Mouse (Mus musculus) erythroblast, embryonic 14.5 days (primary cell): ENCODE results near the gene Mybpc2. TPM values are rescaled to one million over a fixed set of nuclear protein-coding genes. Genes with fewer than 3 reads are reported as not detected.

Experiments used
- H3K27me3 ChIP-seq: 2 replicates; pipeline ENCODE4 v1.6.1; 2012; ENCODE audit warnings: inconsistent platforms; ENCODE audit not compliant: control insufficient read depth
- H3K36me3 ChIP-seq: 2 replicates; pipeline ENCODE4 v1.6.1; 2012; ENCODE audit warnings: mild to moderate bottlenecking, inconsistent platforms; ENCODE audit not compliant: control insufficient read depth
- H3K4me1 ChIP-seq: 2 replicates; pipeline ENCODE4 v1.6.1; 2012; ENCODE audit warnings: inconsistent platforms; ENCODE audit not compliant: control insufficient read depth
- H3K4me3 ChIP-seq: replicated peaks from 2 replicates; pipeline ENCODE3; 2012; ENCODE audit warnings: moderate library complexity, mild to moderate bottlenecking, inconsistent platforms
- H3K9me3 ChIP-seq: 2 replicates; pipeline ENCODE4 v1.6.1; 2012; ENCODE audit warnings: low read length, inconsistent platforms, mixed read lengths; ENCODE audit not compliant: control insufficient read depth
- GATA1 ChIP-seq: IDR thresholded peaks from 2 replicates; pipeline ENCODE4 v1.6.1; 2012; ENCODE audit warnings: low read length, inconsistent platforms, mixed read lengths
- TAL1 ChIP-seq: IDR thresholded peaks from 3 replicates; pipeline ENCODE4 v1.6.1; 2012; ENCODE audit warnings: low read length, inconsistent platforms, mixed read lengths
- polyA plus RNA-seq: library from polyadenylated mRNA; stranded (reverse); fragments of >175 nt; gene quantifications from 2 replicates; pipeline ENCODE4 v1.2.3, GENCODE M21; 2012

The Mybpc2 gene
- not detected in 2 replicates for polyA plus RNA-seq

DNA sequence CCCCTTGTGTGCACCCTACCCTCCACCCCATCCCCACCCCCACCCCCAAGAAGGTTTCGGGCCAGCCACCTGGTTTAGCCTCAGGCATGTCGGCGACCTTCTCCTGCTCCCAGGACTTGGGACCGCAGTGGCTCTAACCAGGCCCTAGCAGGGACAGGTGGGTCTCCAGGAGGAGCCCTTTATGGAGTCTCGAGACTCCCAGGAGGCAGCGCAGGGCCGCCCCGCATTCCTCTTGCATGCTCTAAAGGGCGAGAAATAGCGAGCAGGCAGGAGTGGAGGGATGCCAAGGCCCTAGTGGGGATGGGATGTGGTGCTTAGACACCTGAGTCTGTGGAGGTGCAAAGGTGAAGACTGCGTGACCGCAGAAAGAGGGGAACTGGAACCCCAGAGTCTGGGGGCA lies at the start of gene Mybpc2:
Gene Mybpc2 (minus strand): TSS at position 155 of the 400 bp plus-strand sequence.
- no peaks in the 10 kb centered on the region for H3K36me3 ChIP-seq
- H3K27me3 ChIP-seq: peaks cover 75% of the 10 kb centered on the region

DNA sequence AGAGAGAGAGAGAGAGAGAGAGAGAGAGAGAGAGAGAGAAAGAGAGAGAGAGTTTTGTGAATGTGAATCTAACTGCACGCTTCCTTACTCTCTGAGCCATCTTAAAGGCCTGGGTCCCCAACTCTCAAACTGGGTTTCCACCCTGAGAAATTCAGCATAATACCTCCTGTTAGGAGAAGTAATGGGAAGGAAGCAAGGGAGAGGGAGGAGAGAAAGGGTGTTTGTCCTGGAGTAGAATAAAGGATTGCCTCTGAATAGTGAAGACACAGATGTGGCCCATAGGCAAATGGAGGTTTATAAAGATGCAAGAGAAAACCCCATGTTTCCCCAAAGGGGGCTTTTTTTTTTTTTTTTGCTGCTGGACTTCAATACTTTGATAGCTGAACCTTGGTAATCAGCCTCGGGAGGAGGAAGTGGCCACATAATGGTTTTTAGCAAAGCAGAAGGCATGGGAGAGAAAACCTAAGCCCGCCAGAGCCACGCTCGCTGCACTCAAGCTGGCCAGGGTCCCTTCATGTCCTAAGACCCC lies 48.6 kb upstream of the Mybpc2 start:
- TF ChIP-seq GATA1: no peak
- TF ChIP-seq TAL1: no peak
- H3K4me1 ChIP-seq: no peaks in the 10 kb centered on the region
- no peaks in the 10 kb centered on the region for H3K36me3 ChIP-seq
- H3K4me3 ChIP-seq: no peak overlapping the region
- H3K9me3 ChIP-seq: no peaks in the 10 kb centered on the region
- H3K27me3 ChIP-seq: peaks cover 5% of the 10 kb centered on the region

More for the DNA sequence above, at the start of gene Mybpc2:
- Histone ChIP-seq H3K9me3 (no peaks in the 10 kb centered on the region), H3K4me3 (no peak within 1 kb of the TSS), H3K4me1 (peaks cover 19% of the 10 kb centered on the region)
- TF ChIP-seq GATA1: no peak
- no peak for TF ChIP-seq TAL1

DNA sequence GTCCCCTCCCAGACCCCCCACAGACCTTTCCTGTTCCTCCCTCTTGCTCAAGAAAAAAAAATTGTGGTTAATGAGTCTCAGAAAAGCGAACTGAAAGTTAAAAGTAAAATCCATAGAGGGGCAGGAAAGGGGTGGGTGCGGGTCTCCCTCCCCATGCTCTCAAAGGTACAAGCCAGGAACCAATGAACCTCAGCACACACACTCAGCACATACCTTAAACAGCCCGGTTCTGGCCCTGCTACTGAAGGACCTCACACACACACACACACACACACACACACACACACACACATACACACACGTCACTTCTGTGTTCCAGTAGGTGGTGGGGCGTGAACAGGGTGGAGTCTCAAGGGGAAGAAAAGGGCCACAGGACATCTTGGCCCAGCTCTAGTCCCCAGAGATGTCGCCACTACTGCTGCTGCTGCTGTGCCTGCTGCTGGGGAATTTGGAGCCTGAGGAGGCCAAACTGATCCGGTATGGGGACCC lies 47.8 kb upstream of the Mybpc2 start, which contains the start of gene Napsa:
Gene Napsa (plus strand): TSS at position 168 of the 489 bp plus-strand sequence.
- Histone ChIP-seq H3K4me1 (no peaks in the 10 kb centered on the region), H3K9me3 (no peaks in the 10 kb centered on the region), H3K27me3 (peaks cover 5% of the 10 kb centered on the region), H3K4me3 (no peak within 1 kb of the TSS), H3K36me3 (no peaks in the 10 kb centered on the region)
- TF ChIP-seq TAL1 (no peak), GATA1 (no peak)

DNA sequence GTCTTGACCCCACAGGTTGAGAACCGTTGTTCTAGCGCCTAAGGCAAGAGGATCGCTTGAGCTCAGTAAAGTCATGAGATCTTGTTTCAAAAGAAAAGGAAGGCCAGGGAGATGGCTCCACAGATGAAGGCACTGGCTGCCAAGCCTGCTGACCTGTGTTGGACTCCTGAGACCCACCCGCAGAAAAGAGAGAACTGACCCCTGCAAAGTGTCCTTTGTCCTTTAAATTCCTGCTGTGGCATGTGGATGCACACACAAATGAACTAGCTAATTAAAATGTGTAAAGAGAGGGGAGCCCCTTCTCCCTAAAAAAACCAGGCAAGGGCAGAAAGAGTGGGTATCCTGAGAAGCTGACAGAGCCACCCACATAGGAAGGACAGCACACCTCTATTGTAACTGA lies 47.4 kb upstream of the Mybpc2 start:
- Histone ChIP-seq H3K9me3 (no peaks in the 10 kb centered on the region), H3K4me3 (no peak overlapping the region), H3K36me3 (no peaks in the 10 kb centered on the region), H3K27me3 (peaks cover 5% of the 10 kb centered on the region), H3K4me1 (no peaks in the 10 kb centered on the region)
- no peak for TF ChIP-seq GATA1
- no peak for TF ChIP-seq TAL1

DNA sequence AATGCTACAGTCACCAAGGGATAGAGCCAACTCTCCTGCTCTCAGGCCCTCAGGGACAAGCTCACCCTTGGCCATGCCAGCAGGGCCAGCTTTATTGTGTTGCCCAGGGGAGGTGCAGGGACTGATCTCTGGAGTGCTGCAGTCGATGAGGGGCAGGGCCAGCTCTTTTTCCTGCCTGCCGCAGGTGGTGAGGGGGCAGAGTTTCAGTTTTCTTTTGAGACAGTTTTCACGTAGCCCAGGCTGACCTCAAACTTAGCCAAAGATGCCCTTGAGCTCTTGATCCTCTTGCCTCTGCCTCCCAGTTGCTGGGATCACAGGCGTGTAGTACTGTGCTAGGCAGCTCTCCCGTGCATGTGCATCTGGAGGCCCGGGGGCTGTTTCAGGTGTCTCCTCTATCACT lies 46.5 kb upstream of the Mybpc2 start:
- Histone ChIP-seq H3K9me3 (no peaks in the 10 kb centered on the region), H3K27me3 (peaks cover 5% of the 10 kb centered on the region), H3K4me3 (no peak overlapping the region), H3K36me3 (no peaks in the 10 kb centered on the region), H3K4me1 (no peaks in the 10 kb centered on the region)
- TF ChIP-seq GATA1 (no peak), TAL1 (no peak)

DNA sequence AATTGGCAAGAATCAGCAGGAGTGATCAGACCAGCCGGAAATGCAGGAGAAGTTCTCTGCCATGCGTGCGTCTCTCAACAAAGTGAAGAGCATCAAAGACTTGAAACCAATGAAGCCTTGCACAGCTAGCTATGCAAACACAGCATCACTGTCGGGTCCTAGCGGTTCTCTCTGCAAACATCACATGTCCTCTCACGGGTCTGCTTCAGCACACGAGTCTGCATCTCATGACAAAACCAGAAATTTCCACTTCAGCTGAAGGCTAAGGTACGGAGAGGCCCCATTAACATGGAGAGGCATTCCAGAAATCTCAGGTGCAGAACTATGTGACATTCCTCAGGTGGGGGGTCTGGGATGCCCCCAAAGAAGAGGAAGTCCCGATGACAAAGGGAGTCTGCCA lies 44.3 kb upstream of the Mybpc2 start:
- Histone ChIP-seq H3K27me3 (peaks cover 7% of the 10 kb centered on the region), H3K4me1 (no peaks in the 10 kb centered on the region), H3K36me3 (no peaks in the 10 kb centered on the region), H3K9me3 (no peaks in the 10 kb centered on the region), H3K4me3 (no peak overlapping the region)
- TF ChIP-seq TAL1: no peak
- no peak for TF ChIP-seq GATA1

DNA sequence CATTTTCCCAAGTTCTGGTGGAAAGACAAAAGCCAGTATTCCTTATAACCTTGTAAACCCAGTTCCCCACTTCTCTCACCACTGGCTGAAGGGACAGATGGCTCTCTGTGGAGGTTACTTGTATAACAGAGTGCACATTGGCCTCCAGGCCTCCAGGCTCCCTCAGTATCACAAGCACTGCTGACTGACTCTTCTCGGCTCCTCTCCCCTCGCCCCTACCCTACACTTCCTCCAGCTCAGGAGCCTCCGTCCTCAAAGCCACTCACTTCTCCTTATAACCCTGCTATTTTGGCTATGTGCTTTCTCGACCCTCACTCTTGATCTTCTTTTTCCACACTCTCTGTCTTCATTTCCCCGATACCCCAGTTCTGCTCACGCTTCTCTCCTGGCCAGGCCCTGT lies 41.0 kb upstream of the Mybpc2 start:
- H3K9me3 ChIP-seq: no peaks in the 10 kb centered on the region
- H3K36me3 ChIP-seq: no peaks in the 10 kb centered on the region
- H3K4me3 ChIP-seq: no peak overlapping the region
- H3K27me3 ChIP-seq: peaks cover 3% of the 10 kb centered on the region; the same call in 1 of the 2 replicates
- H3K4me1 ChIP-seq: no peaks in the 10 kb centered on the region
- TF ChIP-seq GATA1: no peak
- no peak for TF ChIP-seq TAL1

DNA sequence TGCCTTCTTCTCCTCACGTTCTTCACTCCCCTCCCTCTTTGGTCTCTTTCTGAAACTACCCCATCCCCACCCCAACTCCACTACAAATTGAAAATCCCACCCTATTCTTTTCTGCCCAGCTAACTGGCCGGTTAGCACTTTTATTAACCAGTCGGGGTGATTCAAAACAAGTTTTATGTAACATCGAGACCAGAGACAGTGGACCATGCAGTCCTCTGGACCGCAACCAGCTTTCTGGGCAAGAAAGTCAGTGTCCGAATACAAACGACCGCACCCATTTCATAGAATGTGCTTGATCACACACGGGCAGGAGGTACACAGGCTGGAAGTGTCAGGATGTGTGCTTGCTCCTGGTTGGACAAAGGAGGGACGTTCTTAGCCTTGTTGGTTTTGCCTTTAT lies 40.0 kb upstream of the Mybpc2 start:
- Histone ChIP-seq H3K9me3 (no peaks in the 10 kb centered on the region), H3K36me3 (no peaks in the 10 kb centered on the region), H3K4me1 (no peaks in the 10 kb centered on the region), H3K27me3 (peaks cover 3% of the 10 kb centered on the region; the same call in 1 of the 2 replicates), H3K4me3 (no peak overlapping the region)
- TF ChIP-seq TAL1 (no peak), GATA1 (no peak)

DNA sequence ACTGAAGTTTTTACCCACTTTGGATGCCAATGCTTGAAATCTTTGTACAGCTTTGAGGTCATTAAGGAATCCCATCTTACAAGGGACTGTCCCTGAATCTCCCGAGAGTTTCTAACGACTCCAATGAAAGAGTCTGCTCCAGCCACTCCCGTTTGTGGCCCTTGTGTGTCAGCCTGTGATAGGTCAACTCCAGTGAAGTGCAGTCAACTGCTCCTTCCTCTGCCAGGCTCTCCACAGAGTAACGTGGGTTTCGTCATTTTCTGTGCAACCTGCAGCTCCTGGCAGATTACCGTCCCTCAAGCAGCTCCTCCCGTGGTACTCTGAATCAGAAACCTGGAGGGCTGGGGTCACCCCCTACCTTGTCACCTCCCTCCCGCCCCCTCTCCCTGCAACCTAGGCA lies 38.8 kb upstream of the Mybpc2 start:
- no peaks in the 10 kb centered on the region for H3K9me3 ChIP-seq
- no peak overlapping the region for H3K4me3 ChIP-seq
- TF ChIP-seq GATA1 (no peak), TAL1 (no peak)
- H3K4me1 ChIP-seq: no peaks in the 10 kb centered on the region
- 0 out of 2 replicates have a peak, but pooled peaks cover 3% of the 10 kb centered on the region for H3K27me3 ChIP-seq
- no peaks in the 10 kb centered on the region for H3K36me3 ChIP-seq
